Mouse (Mus musculus) small intestine, adult 2 months (tissue): ENCODE measurements at regions not wholly inside any gene's neighbourhood (a gene's known extent, or its start where the extent isn't known, plus 50 kb on each side); places are given as distances from the start of the nearest gene placed in this dataset.

Experiments used
- CTCF ChIP-seq: fragments of 200-500 bp; IDR thresholded peaks from 2 replicates; pipeline ENCODE4 v1.5.1; 2012; ENCODE audit warnings: low read depth, mild to moderate bottlenecking, control low read depth, inconsistent platforms, low read length, moderate library complexity, mixed read lengths; ENCODE audit not compliant: insufficient replicate concordance, insufficient read length; ENCODE audit errors: extremely low read depth
- POLR2A ChIP-seq: fragments of 200-500 bp; IDR thresholded peaks from 2 replicates; pipeline ENCODE4 v1.6.1; 2012; ENCODE audit warnings: low read depth, mild to moderate bottlenecking, control low read depth, inconsistent platforms, low read length, moderate library complexity

GRCm38 (mm10) chr16:93051233-93051632, 225.3 kb upstream of the Runx1 start:
- TF ChIP-seq POLR2A (no peak), CTCF (no peak)
